Mouse (Mus musculus) liver, embryonic 14.5 days (tissue): ENCODE data around the gene Ren1.

Experiments used
- CTCF ChIP-seq: IDR thresholded peaks from 2 replicates; pipeline ENCODE4 v1.5.1; 2016; ENCODE audit warnings: antibody characterized with exemption, low read depth, control low read depth
- EP300 ChIP-seq: IDR thresholded peaks from 2 replicates; pipeline ENCODE4 v1.6.1; 2016; ENCODE audit warnings: antibody characterized with exemption, low read depth

GRCm38 (mm10) chr1:133404005-133404404, 53.7 kb downstream of the Ren1 start:
- TF ChIP-seq CTCF = no peak
- no peak for TF ChIP-seq EP300
